Mouse (Mus musculus) hindbrain, embryonic 11.5 days (tissue): ENCODE measurements at regions not wholly inside any gene's neighbourhood (a gene's known extent, or its start where the extent isn't known, plus 50 kb on each side); places are given as distances from the start of the nearest gene placed in this dataset.

ENCODE experiments used
- ATAC-seq: fragments of 200-750 bp; cut with Nextera tagmentation; 2 replicates; pipeline ENCODE4 v1.8.0; 2017; ENCODE audit warnings: mild to moderate bottlenecking, moderate TSS enrichment, moderate library complexity; ENCODE audit not compliant: low FRiP score
- DNase-seq: peaks from one replicate; pipeline ENCODE4 v3.0.0-alpha.2; 2015; ENCODE audit warnings: low spot score
- H3K27ac ChIP-seq: fragments of 300-500 bp; sonication (generic); 2 replicates; pipeline ENCODE4 v1.5.1; 2014; ENCODE audit warnings: mild to moderate bottlenecking, low read depth, low read length
- H3K27me3 ChIP-seq: fragments of 300-500 bp; sonication (generic); 2 replicates; pipeline ENCODE4 v1.6.1; 2014; ENCODE audit warnings: mild to moderate bottlenecking, low read length, moderate library complexity, mixed read lengths; ENCODE audit not compliant: control insufficient read depth, insufficient read depth
- H3K36me3 ChIP-seq: fragments of 300-500 bp; sonication (generic); 2 replicates; pipeline ENCODE4 v1.6.1; 2014; ENCODE audit warnings: mild to moderate bottlenecking, low read length, moderate library complexity, mixed read lengths; ENCODE audit not compliant: control insufficient read depth, insufficient read depth
- H3K4me1 ChIP-seq: fragments of 300-500 bp; sonication (generic); replicated peaks from 2 replicates; pipeline ENCODE4 v1.6.1; 2014; ENCODE audit warnings: low read length, mixed read lengths; ENCODE audit not compliant: control insufficient read depth, insufficient read depth
- H3K4me2 ChIP-seq: fragments of 300-500 bp; sonication (generic); replicated peaks from 2 replicates; pipeline ENCODE4 v1.6.1; 2014; ENCODE audit warnings: mild to moderate bottlenecking, low read depth, low read length
- H3K4me3 ChIP-seq: fragments of 300-500 bp; sonication (generic); 2 replicates; pipeline ENCODE4 v1.5.1; 2014; ENCODE audit warnings: low read depth, low read length
- H3K9ac ChIP-seq: fragments of 300-500 bp; sonication (generic); 2 replicates; pipeline ENCODE4 v1.6.1; 2014; ENCODE audit warnings: low read depth, low read length
- H3K9me3 ChIP-seq: fragments of 300-500 bp; sonication (generic); 2 replicates; pipeline ENCODE4 v1.6.1; 2016; ENCODE audit warnings: low read length; ENCODE audit not compliant: control insufficient read depth
- WGBS: fragments of 180-500 bp; shearing (Covaris S2); extraction: QIAGEN DNeasy Blood & Tissue Kit; methylation state at CpG from one replicate; pipeline ENCODE4 v1.1.7; 2014; 5-methylcytosine and 5-hydroxymethylcytosine counted together

GRCm38 (mm10) chr15:57572460-57572859, 95.0 kb upstream of the Slc22a22 start:
- Histone ChIP-seq H3K27ac (no peak overlapping the region), H3K4me2 (no peak overlapping the region), H3K36me3 (no peaks in the 10 kb centered on the region), H3K9ac (no peak overlapping the region), H3K4me1 (no peaks in the 10 kb centered on the region), H3K9me3 (no peaks in the 10 kb centered on the region), H3K4me3 (no peak overlapping the region), H3K27me3 (no peaks in the 10 kb centered on the region)
- no peak for ATAC-seq
- no peak for DNase-seq
- WGBS: 71% methylated on average over 3 of the region's 3 CpGs

DNA sequence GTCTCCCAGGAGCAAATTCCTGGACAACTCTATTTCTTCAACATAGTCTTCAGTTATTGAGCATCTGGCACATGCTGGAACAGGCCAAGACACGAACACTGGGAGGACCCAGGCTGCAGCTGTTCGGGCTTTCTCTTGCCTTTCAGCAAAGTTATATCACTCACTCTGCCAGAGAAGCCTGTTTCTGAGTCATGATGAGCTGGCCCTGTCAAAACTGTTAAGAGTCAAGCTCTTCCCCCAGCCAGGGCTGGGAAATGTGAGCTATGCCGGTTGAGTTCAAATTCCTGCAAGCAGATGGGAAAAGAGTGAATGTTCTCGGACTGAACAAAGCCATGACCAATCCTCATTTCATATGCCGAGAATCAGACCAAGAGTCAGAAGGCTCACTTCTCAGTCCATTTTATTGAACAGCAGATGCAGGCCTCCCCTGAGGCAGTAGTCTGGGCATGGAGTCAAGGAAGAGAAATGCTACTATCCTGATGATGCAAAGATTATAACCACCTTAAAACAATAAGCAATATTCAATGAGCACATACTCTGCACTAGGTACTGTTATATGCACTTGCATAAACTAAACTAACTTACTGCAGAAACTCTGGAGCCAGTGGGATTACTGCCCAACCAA, 90.7 kb upstream of the Slc22a22 start:
- Histone ChIP-seq H3K27ac (no peak overlapping the region), H3K27me3 (no peaks in the 10 kb centered on the region), H3K4me3 (no peak overlapping the region), H3K9me3 (no peaks in the 10 kb centered on the region), H3K4me1 (no peaks in the 10 kb centered on the region), H3K9ac (no peak overlapping the region), H3K36me3 (no peaks in the 10 kb centered on the region), H3K4me2 (no peak overlapping the region)
- DNase-seq (no peak), ATAC-seq (no peak)
- WGBS: 59% methylated on average over 5 of the region's 5 CpGs

GRCm38 (mm10) chr15:57547154-57547553, 69.7 kb upstream of the Slc22a22 start:
- H3K4me1 ChIP-seq: no peaks in the 10 kb centered on the region
- H3K9ac ChIP-seq: no peak overlapping the region
- no peak overlapping the region for H3K27ac ChIP-seq
- no peak overlapping the region for H3K4me3 ChIP-seq
- H3K27me3 ChIP-seq: no peaks in the 10 kb centered on the region
- DNase-seq (no peak), ATAC-seq (no peak)
- no peaks in the 10 kb centered on the region for H3K36me3 ChIP-seq
- no peak overlapping the region for H3K4me2 ChIP-seq
- 53% methylated on average over 2 of the region's 2 CpGs for WGBS
- H3K9me3 ChIP-seq: no peaks in the 10 kb centered on the region

- Histone ChIP-seq H3K4me3 (no peak overlapping the region), H3K27ac (no peak overlapping the region), H3K4me1 (no peaks in the 10 kb centered on the region), H3K9me3 (no peaks in the 10 kb centered on the region), H3K4me2 (no peak overlapping the region), H3K36me3 (no peaks in the 10 kb centered on the region), H3K9ac (no peak overlapping the region), H3K27me3 (no peaks in the 10 kb centered on the region)
- ATAC-seq (no peak), DNase-seq (no peak)
- 64% methylated on average over 4 of the region's 4 CpGs for WGBS
These were observed 67.7 kb upstream of the Slc22a22 start for GRCm38 (mm10) chr15:57545141-57545540.

- DNase-seq (no peak), ATAC-seq (no peak)
- no peaks in the 10 kb centered on the region for H3K9me3 ChIP-seq
- no peaks in the 10 kb centered on the region for H3K36me3 ChIP-seq
- H3K9ac ChIP-seq: no peak overlapping the region
- H3K4me2 ChIP-seq: no peak overlapping the region
- no peaks in the 10 kb centered on the region for H3K4me1 ChIP-seq
- no peak overlapping the region for H3K4me3 ChIP-seq
- no peak overlapping the region for H3K27ac ChIP-seq
- 78% methylated on average over 3 of the region's 3 CpGs for WGBS
- no peaks in the 10 kb centered on the region for H3K27me3 ChIP-seq
These were observed 66.6 kb upstream of the Slc22a22 start for GRCm38 (mm10) chr15:57543985-57544384.

DNA sequence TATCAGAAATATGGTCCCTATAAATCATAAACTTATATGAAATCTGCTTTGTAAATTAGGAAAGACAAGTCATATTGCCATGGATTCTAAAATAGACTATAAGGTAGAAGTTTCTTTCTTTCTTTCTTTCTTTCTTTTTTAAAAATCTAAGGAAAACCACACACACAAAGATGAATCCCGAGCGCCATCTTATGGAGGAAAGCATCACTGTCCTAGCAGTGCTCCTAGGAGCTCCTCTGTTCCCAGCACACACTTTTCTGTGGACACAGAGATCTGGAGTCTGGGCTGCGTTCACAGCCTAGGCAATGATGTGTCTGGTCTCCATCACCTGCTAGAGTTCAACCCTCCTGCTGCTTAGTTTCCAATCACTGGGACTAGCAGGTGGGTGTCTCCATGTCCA, 65.2 kb upstream of the Slc22a22 start:
- H3K27ac ChIP-seq: no peak overlapping the region
- H3K9ac ChIP-seq: no peak overlapping the region
- ATAC-seq (no peak), DNase-seq (peak; percentile 25)
- H3K4me2 ChIP-seq: no peak overlapping the region
- no peaks in the 10 kb centered on the region for H3K9me3 ChIP-seq
- no peaks in the 10 kb centered on the region for H3K4me1 ChIP-seq
- H3K4me3 ChIP-seq: no peak overlapping the region
- H3K27me3 ChIP-seq: no peaks in the 10 kb centered on the region
- 24% methylated on average over 3 of the region's 3 CpGs for WGBS
- H3K36me3 ChIP-seq: no peaks in the 10 kb centered on the region

DNA sequence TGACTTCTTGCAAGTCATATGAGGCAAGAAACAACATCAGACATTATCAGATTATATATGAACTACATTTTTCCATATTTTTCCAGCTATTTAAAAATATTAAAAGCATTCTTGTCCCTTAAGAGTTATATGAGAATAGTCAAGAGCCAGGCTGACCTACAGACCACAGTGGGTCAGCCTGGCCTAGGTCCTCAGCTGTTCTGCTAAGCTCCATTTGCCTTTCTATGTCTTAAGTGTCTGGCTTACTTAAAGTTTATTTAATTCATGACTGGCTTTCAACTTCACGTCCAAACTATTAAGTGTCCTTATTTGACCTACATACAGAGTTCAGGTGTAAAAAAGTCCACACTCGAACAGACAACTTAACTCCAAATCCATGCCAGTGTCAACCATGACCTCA, 58.1 kb upstream of the Slc22a22 start:
- no peaks in the 10 kb centered on the region for H3K27me3 ChIP-seq
- no peak overlapping the region for H3K4me3 ChIP-seq
- no peak for DNase-seq
- no peaks in the 10 kb centered on the region for H3K36me3 ChIP-seq
- no peak overlapping the region for H3K4me2 ChIP-seq
- no peak overlapping the region for H3K27ac ChIP-seq
- ATAC-seq: no peak
- no peaks in the 10 kb centered on the region for H3K4me1 ChIP-seq
- 81% methylated on average over 2 of the region's 2 CpGs for WGBS
- H3K9ac ChIP-seq: no peak overlapping the region
- H3K9me3 ChIP-seq: no peaks in the 10 kb centered on the region
